Mouse (Mus musculus) liver, adult 2 months (tissue): ENCODE data around the gene Kera. TPM values are rescaled to one million over a fixed set of nuclear protein-coding genes. Genes with fewer than 3 reads are reported as not detected.
A peak's percentile ranks its signal among the peaks of the same experiment; 100 is the strongest.

Experiments used
- DNase-seq: peaks from one replicate; pipeline ENCODE4 v3.0.0-alpha.2; 2011; ENCODE audit warnings: low read depth, low spot score; ENCODE audit errors: extremely low read depth
- H3K27ac ChIP-seq: fragments of 200-500 bp; replicated peaks from 2 replicates; pipeline ENCODE4 v1.5.1; 2012; ENCODE audit warnings: low read depth, mild to moderate bottlenecking, control low read depth, inconsistent platforms, low read length; ENCODE audit not compliant: insufficient read depth
- H3K27me3 ChIP-seq: fragments of 200-500 bp; 2 replicates; pipeline ENCODE4 v1.6.1; 2012; ENCODE audit warnings: mild to moderate bottlenecking, moderate library complexity, low read length, inconsistent platforms; ENCODE audit not compliant: control insufficient read depth, insufficient read depth
- H3K36me3 ChIP-seq: fragments of 200-500 bp; 2 replicates; pipeline ENCODE4 v1.6.1; 2012; ENCODE audit warnings: low read length, inconsistent platforms; ENCODE audit not compliant: control insufficient read depth, insufficient read depth
- H3K4me1 ChIP-seq: fragments of 200-500 bp; 2 replicates; pipeline ENCODE4 v1.6.1; 2011; ENCODE audit warnings: low read length; ENCODE audit not compliant: control insufficient read depth, insufficient read depth
- H3K4me3 ChIP-seq: fragments of 200-500 bp; 2 replicates; pipeline ENCODE4 v1.5.1; 2011; ENCODE audit warnings: low read depth, mild to moderate bottlenecking, control low read depth, low read length, moderate library complexity; ENCODE audit not compliant: insufficient read depth
- H3K79me2 ChIP-seq: fragments of 200-500 bp; 2 replicates; pipeline ENCODE4 v1.6.1; 2012; ENCODE audit warnings: inconsistent platforms, mild to moderate bottlenecking, low read length, moderate library complexity; ENCODE audit not compliant: control insufficient read depth, insufficient read depth
- H3K9ac ChIP-seq: fragments of 200-500 bp; 2 replicates; pipeline ENCODE4 v1.6.1; 2012; ENCODE audit warnings: low read depth, mild to moderate bottlenecking, control low read depth, inconsistent platforms, low read length
- CTCF ChIP-seq: fragments of 200-500 bp; IDR thresholded peaks from 2 replicates; pipeline ENCODE4 v1.5.1; 2011; ENCODE audit warnings: low read depth, low read length, control low read depth
- POLR2A ChIP-seq: fragments of 200-500 bp; IDR thresholded peaks from 2 replicates; pipeline ENCODE4 v1.6.1; 2011; ENCODE audit warnings: low read length, control low read depth; ENCODE audit not compliant: insufficient read depth; ENCODE audit errors: extremely low read depth
- WGBS: fragments of 180-500 bp; shearing (Covaris S2); methylation state at CpG from one replicate; pipeline ENCODE4 v1.1.7; 2018; 5-methylcytosine and 5-hydroxymethylcytosine counted together
- polyA plus RNA-seq: library from polyadenylated mRNA; depleted of rRNA; stranded (reverse); fragments of >200 nt; gene quantifications from 2 replicates; pipeline ENCODE4 v1.2.3, GENCODE M21; 2012; rRNA removed
- total RNA-seq: library from RNA; depleted of rRNA; stranded (reverse); fragments of >200 nt; gene quantifications from 2 replicates; pipeline ENCODE4 v1.2.3, GENCODE M21; 2014; rRNA removed

Gene Kera
- total RNA-seq (not detected in 2 replicates), polyA plus RNA-seq (not detected in 2 replicates)

DNA sequence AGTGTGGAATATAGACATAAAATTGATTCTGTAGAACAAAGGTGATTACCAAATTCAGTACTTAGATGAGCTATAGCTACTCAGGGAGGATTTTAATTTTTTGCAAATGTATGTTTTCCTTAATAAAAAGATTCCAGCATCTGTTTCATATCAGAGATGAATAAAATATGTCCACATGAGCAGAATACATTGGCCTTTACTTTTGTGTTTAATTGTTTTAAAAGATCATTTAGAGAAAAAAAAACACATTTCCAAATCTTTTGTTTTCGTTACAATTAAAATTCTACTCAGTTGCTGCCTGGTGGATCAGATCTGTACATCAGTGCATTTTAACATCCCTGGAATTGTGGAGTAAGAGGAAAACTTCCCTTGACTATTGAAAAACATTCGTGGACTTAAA lies at the start of gene Kera:
Kera (plus strand) TSS at position 301 of the 400 bp plus-strand sequence.
- Histone ChIP-seq H3K27ac (no peak within 1 kb of the TSS), H3K4me3 (no peak within 1 kb of the TSS), H3K79me2 (no peaks in the 10 kb centered on the region), H3K27me3 (no peaks in the 10 kb centered on the region), H3K9ac (no peak within 1 kb of the TSS), H3K36me3 (no peaks in the 10 kb centered on the region), H3K4me1 (no peaks in the 10 kb centered on the region)
- DNase-seq = no peak
- 68% methylated on average over 2 of the region's 2 CpGs for WGBS
- TF ChIP-seq CTCF (no peak), POLR2A (no peak)

- Histone ChIP-seq H3K27ac (no peak within 1 kb of the TSS), H3K27me3 (no peaks in the 10 kb centered on the region), H3K4me3 (no peak within 1 kb of the TSS), H3K79me2 (no peaks in the 10 kb centered on the region), H3K4me1 (no peaks in the 10 kb centered on the region), H3K9ac (no peak within 1 kb of the TSS), H3K36me3 (no peaks in the 10 kb centered on the region)
- 67% methylated on average over 10 of the region's 10 CpGs for WGBS
- TF ChIP-seq POLR2A (no peak), CTCF (no peak)
- no peak for DNase-seq
These were observed 41.5 kb upstream of the Kera start, which contains the start of gene Lum for GRCm38 (mm10) chr10:97564957-97565856. TSS of gene Lum (plus strand) at chr10:97565128.

GRCm38 (mm10) chr10:97567489-97568135 lies 39.1 kb upstream of the Kera start:
- WGBS = 64% methylated on average over 8 of the region's 8 CpGs
- Histone ChIP-seq H3K36me3 (no peaks in the 10 kb centered on the region), H3K79me2 (no peaks in the 10 kb centered on the region), H3K9ac (no peak overlapping the region), H3K4me3 (no peak overlapping the region), H3K27me3 (no peaks in the 10 kb centered on the region), H3K4me1 (no peaks in the 10 kb centered on the region), H3K27ac (no peak overlapping the region)
- peak; percentile 12 for DNase-seq
- TF ChIP-seq CTCF = peak; percentile 6; the same call in 1 of the 2 replicates
- TF ChIP-seq POLR2A = no peak

- Histone ChIP-seq H3K4me3 (no peak overlapping the region), H3K27me3 (no peaks in the 10 kb centered on the region), H3K4me1 (no peaks in the 10 kb centered on the region), H3K27ac (no peak overlapping the region), H3K79me2 (no peaks in the 10 kb centered on the region), H3K9ac (no peak overlapping the region), H3K36me3 (no peaks in the 10 kb centered on the region)
- 81% methylated on average over 4 of the region's 4 CpGs for WGBS
- no peak for TF ChIP-seq CTCF
- TF ChIP-seq POLR2A = no peak
- no peak for DNase-seq
These were observed 24.0 kb upstream of the Kera start for GRCm38 (mm10) chr10:97582543-97583231.

DNA sequence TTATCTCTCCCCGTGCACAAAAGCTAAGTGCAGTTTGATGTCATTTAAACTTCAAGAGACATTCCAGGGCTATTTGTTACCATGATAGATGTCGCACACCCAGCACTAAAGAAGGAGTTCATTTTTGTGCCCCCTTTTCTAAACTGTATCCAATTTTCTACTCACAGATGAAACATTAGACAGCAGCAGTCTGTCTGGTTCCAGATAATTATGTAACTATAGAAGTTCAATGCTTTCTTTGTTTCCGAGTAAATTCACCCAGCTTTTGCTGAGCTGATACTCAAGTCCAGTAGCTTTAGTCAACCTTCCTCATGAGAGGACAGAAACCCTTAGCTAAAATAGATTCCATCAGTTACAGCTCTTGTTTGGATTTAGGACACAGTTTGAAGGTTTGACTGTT lies 22.5 kb upstream of the Kera start:
- Histone ChIP-seq H3K4me1 (no peaks in the 10 kb centered on the region), H3K27ac (no peak overlapping the region), H3K27me3 (no peaks in the 10 kb centered on the region), H3K79me2 (no peaks in the 10 kb centered on the region), H3K9ac (no peak overlapping the region), H3K36me3 (no peaks in the 10 kb centered on the region), H3K4me3 (no peak overlapping the region)
- WGBS = 35% methylated on average over 3 of the region's 3 CpGs
- DNase-seq = no peak
- TF ChIP-seq CTCF (no peak), POLR2A (no peak)
